Mouse (Mus musculus): Measurements from ENCODE around the gene Metap1d.

Metap1d gene

GRCm38 (mm10) chr2:71474345-71474744 is 21.3 kb downstream of the Metap1d start:
- peak in 1 of 2 experiments; percentile 55 for DNase-seq (ENCODE audit: low spot score in 2 of 2)

- DNase-seq (ENCODE audit: low spot score in 2 of 2): no peak
These were observed 22.2 kb downstream of the Metap1d start for GRCm38 (mm10) chr2:71475311-71475710.

- DNase-seq (ENCODE audit: low spot score in 2 of 2): no peak
These were observed 22.7 kb downstream of the Metap1d start for GRCm38 (mm10) chr2:71475760-71476159.

GRCm38 (mm10) chr2:71477787-71478186 is 24.7 kb downstream of the Metap1d start:
- DNase-seq (ENCODE audit: low spot score in 2 of 2): no peak

- no peak for DNase-seq (ENCODE audit: low spot score in 2 of 2)
These were observed 26.8 kb downstream of the Metap1d start for GRCm38 (mm10) chr2:71479917-71480316.

GRCm38 (mm10) chr2:71481825-71482224 is 28.7 kb downstream of the Metap1d start:
- DNase-seq (ENCODE audit: low spot score in 2 of 2): no peak

GRCm38 (mm10) chr2:71483046-71483716 is 30.1 kb downstream of the Metap1d start:
- no peak for DNase-seq (ENCODE audit: low spot score in 2 of 2)

- DNase-seq (ENCODE audit: low spot score in 2 of 2): no peak
These were observed 30.6 kb downstream of the Metap1d start for GRCm38 (mm10) chr2:71483717-71484066.

- no peak for DNase-seq (ENCODE audit: low spot score in 2 of 2)
These were observed 38.2 kb downstream of the Metap1d start for GRCm38 (mm10) chr2:71491295-71491694.

GRCm38 (mm10) chr2:71493161-71493683 is 40.1 kb downstream of the Metap1d start:
- no peak for DNase-seq (ENCODE audit: low spot score in 2 of 2)

GRCm38 (mm10) chr2:71494503-71494902 is 41.4 kb downstream of the Metap1d start:
- DNase-seq (ENCODE audit: low spot score in 2 of 2): no peak

- no peak for DNase-seq (ENCODE audit: low spot score in 2 of 2)
These were observed 41.9 kb downstream of the Metap1d start for GRCm38 (mm10) chr2:71494971-71495370.

GRCm38 (mm10) chr2:71497175-71497574 is 44.1 kb downstream of the Metap1d start:
- no peak for DNase-seq (ENCODE audit: low spot score in 2 of 2)

- no peak for DNase-seq (ENCODE audit: low spot score in 2 of 2)
These were observed 46.5 kb downstream of the Metap1d start for GRCm38 (mm10) chr2:71499276-71500230.

- no peak for DNase-seq (ENCODE audit: low spot score in 2 of 2)
These were observed 51.8 kb downstream of the Metap1d start for GRCm38 (mm10) chr2:71504852-71505251.

- no peak for DNase-seq (ENCODE audit: low spot score in 2 of 2)
These were observed 58.1 kb downstream of the Metap1d start for GRCm38 (mm10) chr2:71511209-71511608.

- DNase-seq (ENCODE audit: low spot score in 2 of 2): no peak
These were observed 59.2 kb downstream of the Metap1d start for GRCm38 (mm10) chr2:71512326-71512725.

GRCm38 (mm10) chr2:71516995-71517394 is 63.9 kb downstream of the Metap1d start:
- DNase-seq (ENCODE audit: low spot score in 2 of 2): no peak

- DNase-seq (ENCODE audit: low spot score in 2 of 2): no peak
These were observed 64.5 kb downstream of the Metap1d start for GRCm38 (mm10) chr2:71517466-71518099.

- DNase-seq (ENCODE audit: low spot score in 2 of 2): no peak
These were observed 69.8 kb downstream of the Metap1d start for GRCm38 (mm10) chr2:71522871-71523270.

- no peak for DNase-seq (ENCODE audit: low spot score in 2 of 2)
These were observed 70.4 kb downstream of the Metap1d start for GRCm38 (mm10) chr2:71523431-71523830.

GRCm38 (mm10) chr2:71524763-71525162 is 71.7 kb downstream of the Metap1d start:
- DNase-seq (ENCODE audit: low spot score in 2 of 2): no peak

All from spleen, postnatal 4 days (tissue).